Mouse (Mus musculus): ENCODE data around the gene Ankrd33.
"Not testable (repeated sequence)": the region's sequence is repeated elsewhere in the genome, so short reads cannot be mapped to it uniquely, and the experiment has no call there.

Ankrd33 gene

DNA sequence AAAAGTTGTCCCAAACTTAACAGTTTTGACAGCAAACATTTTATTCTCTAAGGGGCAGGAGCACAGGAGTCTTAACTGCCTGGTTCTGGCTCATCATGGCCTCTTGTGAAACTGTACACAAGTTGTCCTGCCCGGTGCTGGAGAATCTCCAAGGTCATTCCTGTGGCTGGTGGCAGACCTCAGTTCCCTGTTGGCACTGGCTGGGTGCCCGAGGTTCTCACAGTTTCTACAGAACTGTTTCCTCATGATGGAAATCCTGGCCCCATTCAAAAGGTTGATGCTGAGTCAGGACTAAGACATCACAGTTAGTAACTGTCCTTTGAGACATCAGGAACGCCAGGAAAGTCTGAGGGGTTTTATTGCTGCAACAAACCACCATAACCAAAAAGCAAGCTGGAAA lies 28.6 kb upstream of the Ankrd33 start:
- no peak for DNase-seq (ENCODE audit: low spot score in 2 of 2)

DNA sequence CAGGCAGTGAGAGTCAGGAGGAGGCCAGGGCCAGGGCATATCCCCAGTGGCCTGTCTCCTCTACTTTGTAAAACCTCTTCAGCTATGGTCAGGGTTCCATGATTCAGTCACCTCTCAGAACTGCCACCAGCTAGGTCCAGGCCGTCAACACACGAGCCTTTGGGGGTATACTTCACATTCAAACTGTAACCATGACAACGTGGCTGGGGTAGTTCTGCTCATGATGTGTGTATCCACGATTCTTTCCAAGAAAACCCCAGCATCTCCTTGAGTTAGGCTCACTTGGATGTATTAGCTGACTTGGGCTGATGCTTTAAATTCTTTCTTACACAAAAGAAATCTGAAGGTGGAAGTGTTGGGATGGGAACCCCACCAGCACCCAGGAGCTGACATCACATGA lies 27.3 kb upstream of the Ankrd33 start:
- DNase-seq (ENCODE audit: low spot score in 2 of 2): no peak

DNA sequence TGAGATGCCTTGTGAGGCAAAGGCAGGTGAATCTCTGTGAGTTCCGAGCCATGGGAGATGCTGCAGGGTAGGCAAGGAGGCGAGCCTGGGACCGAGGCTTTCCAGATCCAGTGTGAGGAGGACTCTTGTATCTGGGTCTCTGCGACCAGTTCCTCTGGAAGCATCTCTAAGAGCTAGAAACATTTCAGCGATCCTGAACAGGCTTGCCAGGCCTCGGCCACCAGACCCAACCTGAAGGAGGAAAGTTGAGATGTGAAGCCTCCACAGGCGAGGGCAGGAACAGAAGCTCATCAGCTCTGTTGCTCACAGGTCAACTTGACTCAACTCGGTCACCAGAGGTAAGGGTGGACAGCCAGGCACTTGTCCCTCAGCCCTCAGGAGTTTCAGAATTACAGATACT lies 24.0 kb upstream of the Ankrd33 start:
- DNase-seq (ENCODE audit: low spot score in 2 of 2): no peak

DNA sequence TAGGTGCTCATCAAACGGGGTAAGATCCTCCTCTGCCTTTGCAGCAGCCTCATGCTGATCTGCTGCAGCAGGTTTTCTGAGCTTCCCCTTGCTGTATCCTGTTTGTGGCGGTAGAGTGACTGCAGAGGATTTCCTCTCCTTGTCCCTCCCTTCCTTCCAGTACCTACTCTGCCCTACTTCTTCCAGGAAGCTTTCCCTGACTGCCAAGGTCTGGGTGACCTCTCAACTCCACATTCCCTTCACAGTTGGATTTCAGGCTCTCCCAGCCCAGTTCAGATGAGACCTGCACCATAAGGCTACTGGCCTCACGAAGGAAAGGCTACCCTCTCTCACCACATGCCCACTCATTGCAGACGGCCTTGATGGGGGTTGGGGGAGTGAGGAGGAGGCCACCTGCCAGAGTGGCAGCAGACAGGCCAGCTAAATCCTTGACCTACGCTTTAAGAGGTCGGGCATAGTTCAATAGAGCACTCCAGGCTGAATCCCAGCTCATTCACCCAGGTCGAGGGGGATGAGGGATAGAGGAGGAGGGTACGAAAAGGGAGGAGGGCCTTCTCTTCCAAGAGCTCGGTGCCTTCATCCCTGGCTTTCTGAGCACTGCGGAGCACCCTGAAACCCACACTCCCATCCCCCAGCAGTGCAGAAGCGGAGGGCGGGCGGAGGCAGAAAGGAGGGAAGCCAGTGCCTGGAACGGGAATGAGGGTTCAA lies 23.3 kb upstream of the Ankrd33 start:
- no peak for DNase-seq (ENCODE audit: low spot score in 2 of 2)

DNA sequence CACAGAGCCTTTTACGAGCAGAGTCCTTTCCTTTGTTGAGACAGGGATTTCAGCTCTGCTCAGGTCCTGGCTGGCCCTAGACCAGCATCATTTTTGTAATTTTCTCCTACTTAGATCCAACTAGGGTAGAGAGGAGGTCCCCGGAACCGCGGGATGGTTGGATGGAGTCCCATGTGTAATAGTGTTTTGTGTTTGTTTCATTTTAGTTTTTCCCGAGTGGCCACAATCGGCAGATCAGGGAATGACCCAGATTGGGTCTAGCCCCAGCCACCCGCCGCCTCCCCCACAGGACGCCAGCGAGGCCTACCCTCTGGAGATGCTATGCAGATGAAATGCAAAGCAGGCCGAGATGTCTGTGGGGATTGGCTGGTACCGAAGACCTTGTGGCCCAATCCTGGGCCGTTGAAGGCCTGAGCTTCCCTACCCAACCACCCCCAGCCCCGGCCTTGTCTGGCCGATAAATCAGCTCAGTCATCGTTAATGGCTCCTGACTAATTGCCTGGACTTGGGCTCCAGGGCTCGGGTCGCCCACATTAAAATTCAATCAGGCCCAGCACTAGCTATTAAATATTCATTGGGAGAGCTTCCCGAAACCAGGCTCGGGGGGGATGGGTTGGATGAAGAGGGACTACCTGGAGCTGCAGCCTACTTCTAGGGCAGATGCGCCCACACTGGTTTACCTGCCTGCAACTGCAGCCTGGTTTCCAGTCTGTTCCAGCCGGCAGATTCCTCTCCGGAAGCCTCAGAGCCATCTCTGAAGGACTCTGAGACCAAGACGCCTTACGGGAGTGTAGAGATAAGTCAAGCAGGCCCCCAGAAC lies 22.5 kb upstream of the Ankrd33 start:
- no peak for DNase-seq (ENCODE audit: low spot score in 2 of 2)

DNA sequence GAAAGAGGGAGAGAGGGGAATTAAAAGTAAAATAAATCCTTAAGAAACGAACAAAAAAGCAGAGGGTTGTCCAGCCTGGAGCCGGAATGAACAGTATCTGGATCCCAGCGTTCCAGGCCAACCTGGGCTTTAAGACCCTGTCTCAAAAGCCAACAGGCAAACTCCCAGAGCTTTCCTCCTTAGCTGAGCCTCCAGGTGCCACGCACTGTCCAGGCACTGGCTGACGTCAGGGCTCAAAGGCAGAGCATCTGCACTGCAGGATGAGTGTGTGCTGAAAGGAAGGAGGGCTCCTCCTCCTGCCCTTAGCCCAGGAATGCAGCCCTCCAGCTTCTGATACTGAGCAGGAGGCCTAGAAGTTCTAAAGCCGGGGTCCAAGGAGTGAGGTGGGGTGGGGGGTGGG lies 21.6 kb upstream of the Ankrd33 start:
- no peak for DNase-seq (ENCODE audit: low spot score in 2 of 2)

DNA sequence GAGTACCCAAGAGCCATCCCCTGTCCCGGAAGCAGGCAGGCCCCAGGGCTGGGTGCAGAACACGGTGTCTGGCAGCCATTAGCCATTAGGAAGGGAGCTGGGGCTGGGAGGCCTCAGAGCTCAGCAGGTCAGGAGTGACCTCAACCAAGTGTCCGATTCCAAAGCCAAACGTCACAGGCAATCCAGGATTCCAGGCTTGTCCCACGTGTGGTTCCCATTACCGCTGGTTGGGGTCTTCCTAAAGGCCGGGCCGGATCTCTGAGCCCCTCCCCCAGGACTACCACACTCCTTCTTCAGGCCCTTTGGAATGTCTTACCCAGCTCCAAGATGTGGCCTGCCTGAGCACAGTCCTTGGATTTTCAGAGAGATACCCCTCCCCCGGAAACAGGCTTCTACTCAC lies 20.6 kb upstream of the Ankrd33 start:
- DNase-seq (ENCODE audit: low spot score in 2 of 2): no peak

DNA sequence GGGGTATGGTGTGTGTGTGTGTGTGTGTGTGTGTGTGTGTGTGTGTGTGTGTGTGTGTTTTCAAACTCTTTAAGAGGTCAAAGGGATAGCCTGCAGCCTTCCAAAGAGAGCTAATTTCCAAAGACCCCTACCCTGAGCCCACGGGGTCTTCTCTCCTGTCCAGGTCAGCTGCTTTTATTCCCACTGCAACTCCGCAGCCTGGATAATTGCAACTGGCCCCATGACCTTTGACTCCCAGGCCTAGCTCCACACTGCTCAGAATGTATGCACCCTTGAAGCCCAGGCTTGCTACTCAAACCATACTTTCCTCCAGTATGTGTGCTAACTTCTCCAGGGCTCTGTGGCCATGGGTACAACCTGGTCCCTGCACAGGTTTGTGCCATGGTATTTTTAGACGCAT lies 20.2 kb upstream of the Ankrd33 start:
- no peak for DNase-seq (ENCODE audit: low spot score in 2 of 2)

DNA sequence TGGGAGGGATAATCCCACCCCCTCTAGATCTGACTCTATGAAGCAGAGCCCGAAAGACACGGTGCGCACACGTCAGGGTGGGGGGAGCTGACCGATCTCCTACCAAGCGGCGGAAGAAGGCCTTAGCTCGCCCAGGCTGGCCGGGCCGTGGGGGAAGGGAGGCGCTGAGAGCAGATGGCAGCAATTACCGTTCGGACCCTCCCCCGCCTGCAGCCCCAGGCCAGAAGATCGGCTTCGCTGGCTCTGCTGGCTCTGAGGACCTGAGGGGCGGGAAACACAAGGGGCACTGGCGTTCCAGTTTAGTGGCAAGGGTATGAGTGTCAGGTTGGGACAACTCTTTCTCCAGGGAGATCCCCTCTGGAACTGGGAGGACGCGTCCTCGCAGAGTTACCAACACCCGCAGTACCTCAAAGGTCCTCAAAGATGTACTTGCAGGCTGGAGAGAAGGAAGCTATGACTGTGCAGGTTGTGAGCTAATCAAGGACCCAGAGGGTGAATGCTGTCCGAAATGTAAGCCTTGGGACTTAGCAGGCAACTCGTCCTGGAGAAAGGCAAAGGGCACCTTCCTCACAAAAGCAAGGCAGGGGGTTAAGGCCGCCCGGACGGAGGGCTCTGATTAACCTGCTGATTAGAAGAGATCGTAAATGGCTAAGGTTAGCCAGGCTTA lies 17.4 kb upstream of the Ankrd33 start:
- DNase-seq (ENCODE audit: low spot score in 2 of 2): no peak

DNA sequence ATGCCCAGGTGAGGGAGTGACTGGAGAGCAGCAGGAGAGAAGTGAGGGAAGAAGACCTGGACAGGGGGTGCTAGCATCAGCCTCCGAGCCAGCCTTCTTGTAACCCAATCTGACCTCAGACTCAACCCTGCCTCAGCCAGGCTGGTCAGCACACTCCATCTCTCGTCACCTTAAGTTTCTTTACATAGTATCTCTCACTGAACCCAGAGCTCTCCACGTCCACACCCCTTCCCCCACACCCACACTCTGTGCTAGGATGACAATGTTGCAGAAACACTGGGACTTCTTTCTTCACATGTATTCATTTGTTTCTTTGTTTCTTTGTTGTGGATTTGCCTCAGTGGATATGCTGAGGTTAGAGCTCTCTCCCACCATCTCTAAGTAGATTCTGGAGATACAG lies 14.6 kb upstream of the Ankrd33 start:
- DNase-seq (ENCODE audit: low spot score in 2 of 2): no peak

DNA sequence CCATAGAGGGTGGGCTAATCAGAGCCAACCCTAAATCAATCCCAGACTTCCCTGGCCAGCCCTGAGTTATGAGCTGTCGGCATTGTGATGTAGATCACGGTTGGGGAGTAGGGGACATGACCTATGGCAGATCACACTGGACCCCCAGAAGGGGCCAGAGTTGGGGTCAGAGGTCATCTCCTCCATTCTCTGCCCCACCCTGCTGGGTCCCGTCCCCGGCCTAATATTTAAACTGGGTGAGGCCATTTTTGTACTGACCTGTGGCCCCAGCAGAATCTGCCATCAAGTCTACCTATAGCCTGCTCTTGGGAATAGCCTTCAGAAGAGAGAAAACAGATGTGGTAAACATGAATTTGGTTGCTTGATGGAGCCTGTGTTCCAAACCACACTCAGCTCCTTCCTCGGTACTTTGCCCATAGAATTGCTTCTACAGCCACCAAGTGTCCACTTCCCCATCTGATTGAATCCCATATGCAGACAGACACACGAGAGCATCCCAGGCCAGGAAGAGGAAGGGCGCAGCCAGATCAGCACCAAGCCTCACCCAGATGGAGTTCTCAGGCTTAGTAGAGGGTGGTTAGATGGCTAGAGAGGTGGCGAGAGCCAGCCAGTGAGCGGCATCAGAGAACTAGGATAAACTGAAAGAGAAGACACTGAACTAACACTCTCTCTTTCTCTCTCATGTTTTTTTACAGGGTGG lies 11.8 kb upstream of the Ankrd33 start:
- DNase-seq (ENCODE audit: low spot score in 2 of 2): no peak

DNA sequence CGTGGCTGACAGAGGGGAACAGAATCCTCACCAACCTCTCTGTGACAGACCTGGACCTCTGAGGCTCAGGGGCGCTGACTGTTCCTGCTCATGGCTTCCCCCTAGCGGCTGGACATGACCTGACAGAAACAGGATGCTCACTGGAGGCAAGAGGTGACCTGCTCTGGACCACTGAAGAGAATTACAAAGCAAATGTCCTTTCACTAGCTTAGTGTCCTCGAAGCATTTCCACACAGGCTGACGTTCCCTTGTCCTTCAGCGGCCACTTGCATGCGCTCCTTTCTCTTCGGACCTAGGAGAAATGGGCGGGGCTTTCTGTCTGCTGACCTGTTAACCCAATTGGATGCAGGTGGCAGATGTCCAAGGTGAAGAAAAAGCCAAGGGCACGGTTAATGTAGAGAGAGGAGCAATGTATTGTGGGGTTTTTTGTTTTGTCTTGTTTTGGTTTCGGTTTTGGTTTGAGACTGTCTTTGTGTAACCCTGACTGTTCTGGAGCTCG lies 10.0 kb upstream of the Ankrd33 start:
- DNase-seq (ENCODE audit: low spot score in 2 of 2): peak; percentile 52 to 83

DNA sequence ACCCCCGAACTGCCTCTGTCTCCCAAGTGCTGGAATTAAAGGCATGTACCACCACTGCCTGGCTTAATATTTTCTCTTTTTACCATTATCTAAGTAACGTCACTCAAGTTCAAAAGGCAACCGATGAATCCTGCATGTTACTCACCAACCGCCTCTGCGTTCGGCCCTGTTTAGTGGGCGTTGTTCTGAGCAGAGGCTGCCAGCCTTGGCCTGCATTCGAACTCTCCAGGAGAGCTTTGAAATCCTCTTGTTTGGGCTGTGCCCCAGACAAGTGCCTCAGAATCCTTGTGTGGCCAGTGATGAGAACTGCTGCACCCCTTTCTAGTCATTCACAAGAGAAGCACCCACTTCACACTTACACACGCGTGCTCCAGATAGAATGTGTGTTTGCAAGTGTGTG lies 9.5 kb upstream of the Ankrd33 start:
- DNase-seq (ENCODE audit: low spot score in 2 of 2): no peak

DNA sequence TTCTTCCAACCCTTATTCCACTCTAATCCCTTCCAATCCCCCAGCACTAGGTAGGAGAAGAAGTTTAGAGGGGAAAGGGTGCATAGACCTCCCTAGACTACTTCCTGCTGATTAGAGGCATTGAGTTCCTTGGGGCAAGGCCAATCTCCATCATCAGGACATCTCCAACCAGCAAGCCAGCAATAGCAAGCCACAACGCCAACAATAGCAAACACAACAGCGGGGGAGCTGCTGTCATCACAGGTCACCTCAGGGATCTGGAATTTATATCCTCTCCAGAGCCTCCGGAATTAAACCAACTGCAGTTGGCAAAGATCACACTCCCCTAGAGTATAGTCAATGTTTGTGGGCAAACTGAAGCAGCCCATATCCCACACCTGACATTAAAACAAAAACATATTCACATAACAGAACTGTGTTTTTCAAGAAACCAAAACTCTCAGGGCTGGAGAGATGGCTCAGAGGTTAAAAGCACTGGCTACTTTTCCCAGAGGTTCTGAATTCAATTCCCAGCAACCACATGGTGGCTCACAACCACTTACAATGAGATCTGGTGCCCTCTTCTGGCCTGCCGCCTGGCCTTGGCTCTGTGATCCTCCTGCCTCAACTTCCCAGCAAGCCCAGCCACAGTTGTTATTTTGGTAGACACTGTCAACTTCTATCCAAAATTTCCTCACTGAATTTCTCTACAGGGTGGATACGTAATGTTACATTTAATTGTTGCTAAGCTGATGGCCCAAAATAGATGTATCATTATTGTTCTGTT lies 7.5 kb upstream of the Ankrd33 start:
- no peak for DNase-seq (ENCODE audit: low spot score in 2 of 2)

DNA sequence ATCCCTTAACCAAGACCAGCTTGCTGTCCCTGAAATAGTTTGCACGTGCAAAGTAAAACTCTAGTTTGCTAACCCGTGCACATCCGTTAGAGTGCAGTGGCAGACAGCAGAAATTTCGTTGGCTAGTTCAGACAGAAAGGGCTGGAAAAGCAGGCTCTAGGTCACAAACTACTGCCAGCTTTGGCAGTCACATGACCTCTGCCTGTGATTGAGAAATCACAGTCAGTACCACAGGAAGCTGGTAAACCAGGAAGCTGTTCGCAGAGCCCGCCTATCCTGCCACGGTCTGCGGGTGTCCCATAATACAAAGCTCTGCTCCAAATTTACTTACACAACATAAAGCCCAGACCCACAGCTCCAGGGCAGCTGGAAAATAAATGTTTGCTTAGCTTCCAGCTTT lies 2.4 kb upstream of the Ankrd33 start:
- peak in 1 of 2 experiments; percentile 32 for DNase-seq (ENCODE audit: low spot score in 2 of 2)

DNA sequence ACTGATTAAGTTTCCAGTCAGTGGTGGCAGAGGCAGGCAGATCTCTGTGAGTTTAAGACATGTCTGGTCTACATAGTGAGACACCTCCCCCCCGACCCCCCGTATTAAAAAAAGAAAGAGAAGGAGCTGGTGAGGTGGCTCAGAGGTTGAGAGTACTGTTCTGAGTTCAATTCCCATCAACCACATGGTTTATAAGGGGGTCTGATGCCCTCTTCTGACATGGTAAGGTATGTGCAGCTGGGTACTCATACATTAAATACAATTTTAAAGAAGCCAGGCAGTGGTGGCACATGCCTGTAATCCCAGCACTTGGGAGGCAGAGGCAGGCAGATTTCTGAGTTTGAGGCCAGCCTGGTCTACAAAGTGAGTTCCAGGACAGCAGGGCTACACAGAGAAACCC lies 1.8 kb upstream of the Ankrd33 start:
- DNase-seq (ENCODE audit: low spot score in 2 of 2): not testable (repeated sequence)

DNA sequence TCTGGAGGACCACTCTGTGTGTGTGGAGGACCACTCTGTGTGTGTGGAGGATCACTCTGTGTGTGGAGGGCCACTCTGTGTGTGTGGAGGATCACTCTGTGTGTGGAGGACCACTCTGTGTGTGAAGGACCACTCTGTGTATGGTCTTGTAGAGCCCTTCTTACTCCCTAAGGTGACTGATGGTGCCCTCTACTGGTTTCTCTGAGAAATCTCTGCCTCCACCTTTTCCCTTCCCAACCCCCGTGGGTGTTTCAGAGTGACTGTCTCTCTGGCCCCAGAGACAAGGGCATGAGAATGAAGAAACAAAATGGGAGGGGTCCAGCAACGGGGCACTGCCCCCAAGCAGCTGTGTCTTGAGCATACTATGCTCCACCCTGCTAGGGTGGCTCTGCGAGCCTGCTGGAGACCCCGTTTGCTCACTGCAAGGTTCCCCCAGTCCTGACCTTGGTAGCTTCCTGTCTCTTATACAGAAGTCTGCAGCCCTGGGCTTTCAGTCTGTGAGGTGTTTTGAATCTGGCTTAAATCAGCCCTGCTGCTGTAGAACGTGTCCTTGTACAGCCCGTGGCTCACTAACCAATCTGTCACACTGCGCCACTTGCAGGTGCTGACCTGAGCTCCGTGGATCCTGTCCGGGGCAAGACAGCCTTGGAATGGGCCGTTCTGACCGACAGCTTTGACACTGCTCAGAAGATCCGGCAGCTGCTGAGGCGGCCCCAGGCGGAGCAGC lies 3.0 kb downstream of the Ankrd33 start:
- no peak for DNase-seq (ENCODE audit: low spot score in 2 of 2)

DNA sequence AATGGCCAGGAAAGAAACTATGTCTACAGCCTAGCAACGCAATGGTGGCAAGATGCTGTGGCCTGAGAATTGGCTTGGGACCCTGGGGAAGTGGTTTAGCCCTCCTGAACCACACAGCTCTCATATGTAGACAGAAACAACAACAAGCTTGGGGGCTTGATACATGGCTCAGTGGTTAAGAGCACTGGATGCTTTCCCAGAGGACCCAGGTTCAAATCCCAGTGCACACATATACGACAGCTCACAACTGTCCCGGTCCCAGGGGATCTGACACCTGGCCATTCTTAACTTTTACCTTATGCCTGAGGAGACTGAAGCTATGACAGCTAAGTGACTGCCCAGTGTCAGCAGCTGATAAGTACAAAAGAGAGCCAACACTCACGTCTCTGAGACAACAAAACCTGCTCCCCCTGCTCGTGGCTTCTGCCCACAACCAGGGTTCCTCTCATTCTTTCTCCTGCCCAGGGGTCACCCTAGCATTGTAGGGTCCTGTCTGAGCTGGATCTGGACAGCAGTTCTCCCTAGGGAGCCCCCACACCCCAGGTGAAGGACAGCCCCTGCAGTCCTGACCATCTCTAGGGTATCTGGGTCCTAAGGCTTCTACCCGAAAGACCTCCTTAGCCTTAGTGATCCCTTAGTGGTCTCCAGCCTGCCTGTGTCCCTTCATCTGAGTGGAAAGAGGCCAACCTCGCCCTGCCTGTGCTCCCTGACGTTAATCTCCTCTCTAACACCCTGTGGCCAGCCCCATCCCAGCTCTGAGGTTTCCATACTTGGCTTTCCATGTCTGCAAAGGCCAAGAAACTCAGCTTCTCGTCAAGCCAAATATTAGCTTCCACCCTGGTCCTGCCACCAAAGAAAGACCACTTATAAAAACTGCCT lies 6.1 kb downstream of the Ankrd33 start:
- no peak for DNase-seq (ENCODE audit: low spot score in 2 of 2)

DNA sequence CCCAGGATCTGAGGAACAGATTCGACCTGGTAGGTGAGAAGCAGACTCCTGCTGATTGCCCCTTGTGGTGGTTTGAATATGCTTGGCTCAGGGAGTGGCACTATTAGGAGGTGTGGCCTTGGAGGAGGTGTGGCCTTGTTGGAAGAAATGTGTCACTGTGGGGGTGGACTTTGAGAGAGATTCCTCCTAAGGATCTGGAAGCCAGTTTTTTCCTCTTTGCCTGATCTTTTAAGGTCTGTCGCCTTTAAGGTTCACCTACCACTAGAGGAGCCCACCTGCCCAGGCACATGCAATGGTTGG lies 6.7 kb downstream of the Ankrd33 start:
- DNase-seq (ENCODE audit: low spot score in 2 of 2): no peak

DNA sequence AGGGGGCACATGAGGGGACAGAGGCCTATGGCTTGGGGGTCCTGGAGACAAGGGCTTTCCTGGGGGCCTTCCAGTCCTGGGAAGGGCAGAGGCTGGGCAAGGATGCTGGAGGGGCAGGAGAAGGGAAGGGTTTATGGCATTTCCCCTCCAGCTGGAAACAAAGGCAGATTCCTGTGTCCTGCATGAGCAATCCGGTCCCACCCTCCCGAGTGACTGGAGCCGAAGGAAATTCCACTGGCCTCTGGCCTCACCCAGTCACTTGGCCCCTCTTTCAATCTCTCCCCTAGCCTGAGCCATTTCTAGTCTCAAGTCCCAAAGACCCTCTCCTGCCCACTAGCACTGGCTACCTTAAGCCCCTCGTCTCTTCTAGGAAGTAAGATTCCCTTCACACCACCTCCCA lies 7.6 kb downstream of the Ankrd33 start:
- DNase-seq (ENCODE audit: low spot score in 2 of 2): no peak

Measured in spleen, postnatal 10 days (tissue).